Mouse (Mus musculus) CD8-positive naive resting alpha-beta T cell, adult 2 months (primary cell): Measurements from ENCODE around the gene Rabgap1l.

Experiments
- DNase-seq, 2 experiments: peaks; one replicate each; pipeline ENCODE4 v3.0.0; 2022; ENCODE audit warnings: low read depth in 2 of 2, low spot score in 2 of 2

The Rabgap1l gene

GRCm38 (mm10) chr1:160792686-160793355 is at the start of gene Rabgap1l:
Gene Rabgap1l, minus strand, starts transcription at chr1:160793211.
- DNase-seq, result peak; percentile 71 to 73

- DNase-seq, result no peak
These were observed 49.6 kb upstream of the Rabgap1l start for GRCm38 (mm10) chr1:160842567-160842966.

GRCm38 (mm10) chr1:160840618-160841017 is 47.6 kb upstream of the Rabgap1l start:
- DNase-seq, result no peak

GRCm38 (mm10) chr1:160839095-160839494 is 46.1 kb upstream of the Rabgap1l start:
- no peak for DNase-seq

GRCm38 (mm10) chr1:160834446-160834845 is 41.4 kb upstream of the Rabgap1l start:
- DNase-seq, result no peak

GRCm38 (mm10) chr1:160832267-160833021 is 39.4 kb upstream of the Rabgap1l start:
- no peak for DNase-seq

GRCm38 (mm10) chr1:160830608-160831498 is 37.8 kb upstream of the Rabgap1l start:
- DNase-seq, result no peak

- DNase-seq, result no peak
These were observed 32.4 kb upstream of the Rabgap1l start for GRCm38 (mm10) chr1:160825441-160825856.

GRCm38 (mm10) chr1:160823638-160824037 is 30.6 kb upstream of the Rabgap1l start:
- DNase-seq, result no peak

- no peak for DNase-seq
These were observed 21.2 kb upstream of the Rabgap1l start for GRCm38 (mm10) chr1:160814198-160814597.

- DNase-seq, result no peak
These were observed 19.4 kb upstream of the Rabgap1l start for GRCm38 (mm10) chr1:160812428-160812827.

GRCm38 (mm10) chr1:160811930-160812329 is 18.9 kb upstream of the Rabgap1l start:
- no peak for DNase-seq

- no peak for DNase-seq
These were observed 12.3 kb upstream of the Rabgap1l start for GRCm38 (mm10) chr1:160805268-160805667.

GRCm38 (mm10) chr1:160799972-160800371 is 7.0 kb upstream of the Rabgap1l start:
- DNase-seq, result no peak

GRCm38 (mm10) chr1:160795016-160795415 is 2.0 kb upstream of the Rabgap1l start:
- no peak for DNase-seq

GRCm38 (mm10) chr1:160793791-160794757 is 1.1 kb upstream of the Rabgap1l start:
- DNase-seq, result no peak

- peak in 1 of 2 experiments; percentile 24 for DNase-seq
These were observed 790 bp downstream of the Rabgap1l start for GRCm38 (mm10) chr1:160792156-160792685.

GRCm38 (mm10) chr1:160791381-160792155 is 1.4 kb downstream of the Rabgap1l start:
- DNase-seq, result peak; percentile 7 to 15

GRCm38 (mm10) chr1:160790630-160791029 is 2.4 kb downstream of the Rabgap1l start:
- DNase-seq, result no peak
